ENCODE assay signal across 8 mouse cellular contexts in the genomic region with DNA sequence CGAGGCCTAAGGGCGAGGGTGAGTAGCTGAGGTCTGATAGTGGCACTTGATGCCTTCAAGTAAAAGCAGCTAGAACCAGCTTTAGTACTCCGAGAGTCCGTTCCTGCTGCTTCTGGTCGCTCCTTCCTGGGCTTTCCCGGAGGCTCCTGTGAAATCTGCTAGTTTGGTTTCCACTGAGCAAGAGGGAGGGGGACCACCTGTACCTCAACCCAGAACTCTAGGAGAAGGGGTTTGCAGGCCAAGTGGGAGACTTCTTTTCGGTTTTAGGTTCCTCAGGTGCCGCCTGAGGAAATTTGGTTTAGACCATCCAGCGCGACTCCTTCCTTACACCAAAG. TPM values are rescaled to one million over a fixed set of nuclear protein-coding genes. Genes with fewer than 3 reads are reported as not detected.
A peak's percentile ranks its signal among the peaks of the same experiment; 100 is the strongest.
DNase-seq lines count a peak whose midpoint lies in the region; ATAC-seq and TF ChIP-seq lines count a peak whose summit lies in the region.

No protein-coding gene starts in this region.

- no peak for TF ChIP-seq CTCF in small intestine, adult 2 months (IDR thresholded peaks at IDR 0.05; ENCODE audit: extremely low read depth, insufficient read length, insufficient replicate concordance, low read depth, low read length)

- no peaks in the 10 kb centered on the region for H3K27me3 ChIP-seq in lung, embryonic 16.5 days (ENCODE audit: control insufficient read depth, insufficient read depth, low read depth, low read length)
- H3K27me3 ChIP-seq in erythroblast, embryonic 14.5 days (ENCODE audit: control insufficient read depth): peaks cover 33% of the 10 kb centered on the region
- no peaks in the 10 kb centered on the region for H3K27me3 ChIP-seq in limb, embryonic 14.5 days (ENCODE audit: control insufficient read depth, insufficient read depth, low read length)
- H3K27me3 ChIP-seq in small intestine, adult 2 months (ENCODE audit: control insufficient read depth, insufficient read depth, low read length): no peaks in the 10 kb centered on the region; the same call in 1 of the 2 replicates

- H3K36me3 ChIP-seq in lung, embryonic 16.5 days (ENCODE audit: control insufficient read depth, insufficient read depth, low read length): peaks cover 11% of the 10 kb centered on the region
- H3K36me3 ChIP-seq in erythroblast, embryonic 14.5 days (ENCODE audit: control insufficient read depth): peaks cover 28% of the 10 kb centered on the region
- H3K36me3 ChIP-seq in limb, embryonic 14.5 days (ENCODE audit: control insufficient read depth, insufficient read depth, low read length): peaks cover 24% of the 10 kb centered on the region
- H3K36me3 ChIP-seq in small intestine, adult 2 months (ENCODE audit: control insufficient read depth, insufficient read depth, low read length): peaks cover 12% of the 10 kb centered on the region

- peak overlapping the region; percentile 90 for H3K9ac ChIP-seq in lung, embryonic 16.5 days (ENCODE audit: low read length)
- peak overlapping the region; percentile 82 for H3K9ac ChIP-seq in limb, embryonic 14.5 days (ENCODE audit: low read depth, low read length, severe bottlenecking)

- no peaks in the 10 kb centered on the region for H3K9me3 ChIP-seq in lung, embryonic 16.5 days (ENCODE audit: control insufficient read depth, low read length)
- H3K9me3 ChIP-seq in erythroblast, embryonic 14.5 days (ENCODE audit: control insufficient read depth, low read length): no peaks in the 10 kb centered on the region
- no peaks in the 10 kb centered on the region for H3K9me3 ChIP-seq in limb, embryonic 14.5 days (ENCODE audit: control insufficient read depth, low read length)

- H3K27ac ChIP-seq in lung, embryonic 16.5 days (ENCODE audit: low read length): peak overlapping the region; percentile 60
- peak overlapping the region; percentile 35 for H3K27ac ChIP-seq in limb, embryonic 14.5 days (replicated peaks; ENCODE audit: low read depth, low read length)
- H3K27ac ChIP-seq in small intestine, adult 2 months (ENCODE audit: insufficient read depth, low read depth, low read length): peak overlapping the region; percentile 10

- H3K4me2 ChIP-seq in lung, embryonic 16.5 days (ENCODE audit: low read depth, low read length): peak overlapping the region; percentile 82
- peak overlapping the region; percentile 67 for H3K4me2 ChIP-seq in limb, embryonic 14.5 days (replicated peaks; ENCODE audit: low read depth, low read length, severe bottlenecking)

- no peak; the same call in 1 of the 2 replicates for ATAC-seq in lung, embryonic 16.5 days (ENCODE audit: low read depth)
- ATAC-seq in limb, embryonic 14.5 days (ENCODE audit: low FRiP score, low read depth): peak; percentile 59; the same call in 1 of the 2 replicates

- peak overlapping the region; percentile 79 for H3K4me3 ChIP-seq in lung, embryonic 16.5 days (ENCODE audit: low read length)
- peak overlapping the region; percentile 68 for H3K4me3 ChIP-seq in erythroblast, embryonic 14.5 days (replicated peaks)
- H3K4me3 ChIP-seq in limb, embryonic 14.5 days (replicated peaks; ENCODE audit: low read length): peak overlapping the region; percentile 81
- H3K4me3 ChIP-seq in small intestine, adult 2 months (ENCODE audit: low read depth, low read length): peak overlapping the region; percentile 62

- WGBS in lung, embryonic 16.5 days: 5% methylated on average over 10 of the region's 10 CpGs
- 3% methylated on average over 10 of the region's 10 CpGs for WGBS in limb, embryonic 14.5 days
- WGBS in small intestine, adult 2 months: 3% methylated on average over 10 of the region's 10 CpGs

- peaks cover 26% of the 10 kb centered on the region for H3K4me1 ChIP-seq in lung, embryonic 16.5 days (replicated peaks; ENCODE audit: control insufficient read depth, insufficient read depth, low read length)
- H3K4me1 ChIP-seq in erythroblast, embryonic 14.5 days (ENCODE audit: control insufficient read depth): peaks cover 40% of the 10 kb centered on the region
- H3K4me1 ChIP-seq in limb, embryonic 14.5 days (ENCODE audit: control insufficient read depth, insufficient read depth, low read length): peaks cover 15% of the 10 kb centered on the region
- no peaks in the 10 kb centered on the region; the same call in 1 of the 2 replicates for H3K4me1 ChIP-seq in small intestine, adult 2 months (ENCODE audit: control insufficient read depth, insufficient read depth, insufficient read length, low read length)

- TF ChIP-seq POLR2A in limb, embryonic 14.5 days (IDR thresholded peaks at IDR 0.05; ENCODE audit: borderline replicate concordance, extremely low read depth, insufficient read depth, insufficient read length): 0 out of 2 replicates have a peak, but pooled peaks have one; percentile 42
- TF ChIP-seq POLR2A in small intestine, adult 2 months (IDR thresholded peaks at IDR 0.05; ENCODE audit: low read depth, low read length): no peak; the same call in 1 of the 2 replicates

- DNase-seq in lung, postnatal 10 days: no peak
- DNase-seq in limb, embryonic 14.5 days (ENCODE audit: low spot score): no peak
- no peak for DNase-seq in layer of hippocampus, postnatal 10 days (ENCODE audit: low spot score in 2 of 2)
- DNase-seq in adrenal gland, adult 2 months: no peak
- no peak for DNase-seq in left cerebral cortex, adult 18-20 months (ENCODE audit: low spot score in 2 of 2)

RNA-seq across cellular contexts. Expression of gene Trim3, which starts 0.4 kb away (rescaled TPM):
- polyA plus RNA-seq in lung, embryonic 16.5 days (2015; fragmentation: Nextera tagmentation; extraction: Ambion mirVana): 61.8 and 67.0 TPM in 2 replicates
- polyA plus RNA-seq in erythroblast, embryonic 14.5 days (2012): 0.06 and 0.10 TPM in 2 replicates
- polyA plus RNA-seq in limb, embryonic 14.5 days (2012; rRNA removed): 68.3 and 77.4 TPM in 2 replicates
- 35.1 and 37.0 TPM in 2 replicates for polyA plus RNA-seq in limb, embryonic 14.5 days (2014; fragmentation: Nextera tagmentation; extraction: Ambion mirVana)
- 13.3 and 15.5 TPM in 2 replicates for polyA plus RNA-seq in small intestine, adult 2 months (2012; rRNA removed)
- total RNA-seq in layer of hippocampus, postnatal 10 days (2021): 100 to 1,000 TPM; 138 to 143 TPM
- total RNA-seq in adrenal gland, adult 2 months (2021): 10 to 100 TPM; 24.2 to 33.8 TPM
- 34.6 and 36.2 TPM in 2 replicates for polyA plus RNA-seq in adrenal gland, adult 2 months (2012; rRNA removed)
- 100 to 1,000 TPM; 150 to 157 TPM for total RNA-seq in left cerebral cortex, adult 18-20 months (2021)

RNA-seq across cellular contexts. Expression of gene Timm10b, which starts 6.1 kb away (rescaled TPM):
- polyA plus RNA-seq in lung, embryonic 16.5 days (2015; fragmentation: Nextera tagmentation; extraction: Ambion mirVana): 181 and 208 TPM in 2 replicates
- 24.4 and 28.7 TPM in 2 replicates for polyA plus RNA-seq in erythroblast, embryonic 14.5 days (2012)
- polyA plus RNA-seq in limb, embryonic 14.5 days (2012; rRNA removed): 136 and 176 TPM in 2 replicates
- 176 and 202 TPM in 2 replicates for polyA plus RNA-seq in limb, embryonic 14.5 days (2014; fragmentation: Nextera tagmentation; extraction: Ambion mirVana)
- polyA plus RNA-seq in small intestine, adult 2 months (2012; rRNA removed): 104 and 142 TPM in 2 replicates
- 10 to 100 TPM; 78.0 to 81.7 TPM for total RNA-seq in layer of hippocampus, postnatal 10 days (2021)
- 100 to 1,000 TPM; 110 to 128 TPM for total RNA-seq in adrenal gland, adult 2 months (2021)
- 120 and 145 TPM in 2 replicates for polyA plus RNA-seq in adrenal gland, adult 2 months (2012; rRNA removed)
- 10 to 100 TPM; 67.4 to 67.5 TPM for total RNA-seq in left cerebral cortex, adult 18-20 months (2021)

RNA-seq across cellular contexts. Expression of gene Arfip2, which starts 6.4 kb away (rescaled TPM):
- polyA plus RNA-seq in lung, embryonic 16.5 days (2015; fragmentation: Nextera tagmentation; extraction: Ambion mirVana): 78.0 and 81.5 TPM in 2 replicates
- 1.5 and 1.7 TPM in 2 replicates for polyA plus RNA-seq in erythroblast, embryonic 14.5 days (2012)
- 181 and 182 TPM in 2 replicates for polyA plus RNA-seq in limb, embryonic 14.5 days (2012; rRNA removed)
- 106 and 110 TPM in 2 replicates for polyA plus RNA-seq in limb, embryonic 14.5 days (2014; fragmentation: Nextera tagmentation; extraction: Ambion mirVana)
- polyA plus RNA-seq in small intestine, adult 2 months (2012; rRNA removed): 29.1 and 43.8 TPM in 2 replicates
- total RNA-seq in layer of hippocampus, postnatal 10 days (2021): 10 to 100 TPM; 85.7 to 91.8 TPM
- 10 to 100 TPM; 55.5 to 65.4 TPM for total RNA-seq in adrenal gland, adult 2 months (2021)
- 68.3 and 76.9 TPM in 2 replicates for polyA plus RNA-seq in adrenal gland, adult 2 months (2012; rRNA removed)
- 10 to 100 TPM; 93.3 to 94.4 TPM for total RNA-seq in left cerebral cortex, adult 18-20 months (2021)

RNA-seq across cellular contexts. Expression of gene Gm45799, which starts 6.6 kb away (rescaled TPM):
- 24.9 and 35.7 TPM in 2 replicates for polyA plus RNA-seq in lung, embryonic 16.5 days (2015; fragmentation: Nextera tagmentation; extraction: Ambion mirVana)
- 2.6 and 14.1 TPM in 2 replicates for polyA plus RNA-seq in erythroblast, embryonic 14.5 days (2012)
- 173 and 186 TPM in 2 replicates for polyA plus RNA-seq in limb, embryonic 14.5 days (2012; rRNA removed)
- polyA plus RNA-seq in limb, embryonic 14.5 days (2014; fragmentation: Nextera tagmentation; extraction: Ambion mirVana): 37.8 and 40.4 TPM in 2 replicates
- 203 and 226 TPM in 2 replicates for polyA plus RNA-seq in small intestine, adult 2 months (2012; rRNA removed)
- total RNA-seq in layer of hippocampus, postnatal 10 days (2021): 10 to 100 TPM in 1 of 2 experiments, 1 to 10 TPM in 1; 9.6 to 12.7 TPM
- total RNA-seq in adrenal gland, adult 2 months (2021): 1 to 10 TPM; 7.4 to 8.9 TPM
- 562 and 695 TPM in 2 replicates for polyA plus RNA-seq in adrenal gland, adult 2 months (2012; rRNA removed)
- 10 to 100 TPM in 1 of 2 experiments, 1 to 10 TPM in 1; 8.6 to 11.5 TPM for total RNA-seq in left cerebral cortex, adult 18-20 months (2021)

RNA-seq across cellular contexts. Expression of gene Dnhd1, which starts 16.9 kb away (rescaled TPM):
- 0.55 and 1.4 TPM in 2 replicates for polyA plus RNA-seq in lung, embryonic 16.5 days (2015; fragmentation: Nextera tagmentation; extraction: Ambion mirVana)
- polyA plus RNA-seq in erythroblast, embryonic 14.5 days (2012): not detected in 2 replicates
- 10.9 and 12.1 TPM in 2 replicates for polyA plus RNA-seq in limb, embryonic 14.5 days (2012; rRNA removed)
- 1.4 and 1.8 TPM in 2 replicates for polyA plus RNA-seq in limb, embryonic 14.5 days (2014; fragmentation: Nextera tagmentation; extraction: Ambion mirVana)
- polyA plus RNA-seq in small intestine, adult 2 months (2012; rRNA removed): 0.37 and 0.56 TPM in 2 replicates
- total RNA-seq in layer of hippocampus, postnatal 10 days (2021): 1 to 10 TPM; 5.1 to 5.9 TPM
- 1 to 10 TPM; 2.3 to 2.7 TPM for total RNA-seq in adrenal gland, adult 2 months (2021)
- polyA plus RNA-seq in adrenal gland, adult 2 months (2012; rRNA removed): 1.3 and 1.5 TPM in 2 replicates
- total RNA-seq in left cerebral cortex, adult 18-20 months (2021): 1 to 10 TPM; 5.2 to 6.1 TPM

Comparison
In these comparisons a context has a peak if more than half of its experiments do, and no peak if none do; other contexts are left out.
1. H3K27ac ChIP-seq: peak in every context shown above with its lines; median percentile 60 in lung, embryonic 16.5 days; 35 in limb, embryonic 14.5 days; 10 in small intestine, adult 2 months.
2. RNA of gene Trim3, which starts 0.4 kb away (polyA plus RNA-seq): 35.1 to 77.4 TPM in limb, embryonic 14.5 days, 61.8 to 67.0 TPM in lung, embryonic 16.5 days, 34.6 to 36.2 TPM in adrenal gland, adult 2 months and 13.3 to 15.5 TPM in small intestine, adult 2 months; 0.06 to 0.10 TPM in erythroblast, embryonic 14.5 days; every median in the first group is over 10 times any median in the second.
3. RNA of gene Arfip2, which starts 6.4 kb away (polyA plus RNA-seq): 106 to 182 TPM in limb, embryonic 14.5 days, 78.0 to 81.5 TPM in lung, embryonic 16.5 days, 68.3 to 76.9 TPM in adrenal gland, adult 2 months and 29.1 to 43.8 TPM in small intestine, adult 2 months; 1.5 to 1.7 TPM in erythroblast, embryonic 14.5 days; every median in the first group is over 10 times any median in the second.
4. Peak in every context shown above with its lines, with median percentiles within 50 percentile points of each other: H3K4me3 ChIP-seq.